Mouse (Mus musculus) spleen, postnatal 36 days (tissue): Measurements from ENCODE around the gene Ndufaf3.
A peak's percentile ranks its signal among the peaks of the same experiment; 100 is the strongest.
"Not testable (repeated sequence)": the region's sequence is repeated elsewhere in the genome, so short reads cannot be mapped to it uniquely, and the experiment has no call there.

Source experiments
- DNase-seq, 2 experiments: peaks; one replicate each; pipeline ENCODE4 v3.0.0; 2022; ENCODE audit warnings: low spot score in 2 of 2, mixed read lengths in 1 of 2

Ndufaf3 gene

GRCm38 (mm10) chr9:108566815-108567776 lies at the start of gene Ndufaf3:
TSS of gene Ndufaf3 (minus strand) at chr9:108567434.
- peak; percentile 94 to 96 for DNase-seq

GRCm38 (mm10) chr9:108611488-108611887 lies 44.3 kb upstream of the Ndufaf3 start:
- no peak for DNase-seq

DNA sequence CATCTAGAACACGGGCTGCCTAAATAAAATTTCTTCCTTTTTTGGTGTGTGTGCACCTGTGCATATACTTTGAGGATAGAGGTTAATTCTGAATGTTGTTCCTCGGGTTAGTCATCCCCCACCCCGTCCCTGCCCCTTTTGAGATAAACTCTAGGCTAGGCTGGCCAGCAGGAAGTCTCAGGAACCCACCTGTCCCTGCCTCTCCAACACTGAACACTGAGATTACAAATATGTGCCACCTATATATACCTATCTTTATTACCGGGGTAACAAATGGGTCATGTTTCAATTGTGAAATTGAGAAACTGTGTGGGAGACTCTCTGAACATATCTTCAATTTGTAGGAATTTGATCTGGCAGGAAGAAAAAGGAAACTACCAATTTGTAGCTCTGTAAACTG lies 41.7 kb upstream of the Ndufaf3 start:
- DNase-seq: no peak

DNA sequence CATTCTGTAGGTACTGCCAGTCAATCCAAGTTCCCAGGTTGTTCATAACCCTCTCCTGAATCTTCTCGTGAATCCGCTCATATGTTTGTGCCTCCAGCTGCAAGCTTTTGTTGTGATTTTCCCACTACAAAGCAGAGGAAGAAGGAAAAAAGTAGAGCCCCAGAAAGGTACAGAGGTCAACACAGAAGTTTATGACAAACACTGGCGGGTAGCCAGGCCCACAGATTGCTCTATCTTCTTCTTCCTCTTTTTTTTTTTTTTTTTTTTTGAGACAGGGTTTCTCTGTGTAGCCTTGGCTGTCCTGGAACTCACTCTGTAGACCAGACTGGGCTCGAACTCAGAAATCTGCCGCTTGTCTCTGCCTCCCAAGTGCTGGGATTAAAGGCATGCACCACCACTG lies 40.7 kb upstream of the Ndufaf3 start:
- not testable (repeated sequence) for DNase-seq

DNA sequence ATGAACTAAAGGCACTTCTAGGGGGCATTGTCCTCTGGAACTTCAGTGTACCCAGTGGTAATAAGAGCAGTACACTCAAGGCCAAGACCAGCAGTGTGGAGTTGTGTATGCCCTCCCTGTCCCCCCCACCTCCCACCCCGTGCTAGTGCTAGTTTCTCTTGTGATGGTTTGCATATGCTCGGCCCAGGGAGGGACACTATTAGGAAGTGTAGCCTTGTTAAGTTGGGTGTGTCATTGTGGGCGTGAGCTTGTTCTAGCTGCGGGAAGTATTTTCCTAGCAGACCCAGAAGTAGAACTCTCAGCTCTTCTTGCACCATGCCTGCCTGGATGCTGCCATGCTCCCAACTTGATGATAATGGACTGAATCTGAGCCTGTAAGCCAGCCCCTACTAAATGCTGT lies 34.8 kb upstream of the Ndufaf3 start:
- no peak for DNase-seq

- no peak for DNase-seq
Measured at GRCm38 (mm10) chr9:108600011-108600410, 32.8 kb upstream of the Ndufaf3 start.

DNA sequence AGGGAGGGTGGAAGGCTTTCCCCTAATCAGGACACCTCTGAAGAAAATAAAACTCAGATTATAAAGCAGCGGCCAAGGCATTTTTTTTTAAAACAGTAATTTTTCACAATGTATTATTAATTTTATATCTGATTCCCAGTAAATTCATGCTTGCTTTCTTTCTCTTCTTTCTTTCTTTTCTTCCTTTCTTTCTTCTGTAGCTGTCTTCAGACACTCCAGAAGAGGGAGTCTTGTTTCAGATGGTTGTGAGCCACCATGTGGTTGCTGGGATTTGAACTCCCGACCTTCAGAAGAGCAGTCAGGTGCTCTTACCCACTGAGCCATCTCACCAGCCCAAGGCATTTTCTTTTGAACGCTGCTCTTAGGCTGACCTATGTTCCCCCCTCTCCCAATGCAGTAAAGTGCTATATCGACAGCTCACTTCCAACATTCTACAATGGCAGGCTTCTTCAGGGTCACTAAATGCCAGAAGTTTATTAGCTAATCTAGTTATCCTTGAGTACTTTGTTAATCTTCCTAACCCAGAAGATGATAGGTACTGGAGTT lies 31.9 kb upstream of the Ndufaf3 start:
- no peak for DNase-seq

GRCm38 (mm10) chr9:108596998-108597764 lies 29.9 kb upstream of the Ndufaf3 start, which contains the start of gene P4htm:
TSS of gene P4htm (minus strand) at chr9:108597667.
- DNase-seq: peak; percentile 34 to 39

DNA sequence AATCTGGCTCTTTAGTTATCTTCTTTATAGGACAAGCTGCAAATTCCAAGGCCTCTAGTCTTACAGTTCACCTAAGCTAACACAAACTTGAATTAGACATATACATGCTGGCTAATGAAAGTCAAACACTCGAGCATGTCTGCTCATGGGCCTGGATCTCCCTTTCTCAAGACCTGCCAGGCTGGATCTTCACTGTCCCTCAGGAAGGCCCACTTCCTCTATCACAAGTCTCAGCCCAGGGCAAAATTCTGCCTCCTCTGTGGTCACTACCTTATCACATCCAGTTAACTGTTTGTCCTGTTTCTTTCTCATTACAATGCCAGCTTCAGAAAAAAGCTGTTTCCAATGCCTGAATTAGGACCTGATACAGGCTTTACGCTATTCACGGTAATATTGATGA lies 27.1 kb upstream of the Ndufaf3 start:
- DNase-seq: no peak

- no peak for DNase-seq
Measured at GRCm38 (mm10) chr9:108591462-108591861, 24.2 kb upstream of the Ndufaf3 start.

- DNase-seq: no peak
Measured at GRCm38 (mm10) chr9:108589229-108589628, 22.0 kb upstream of the Ndufaf3 start.

DNA sequence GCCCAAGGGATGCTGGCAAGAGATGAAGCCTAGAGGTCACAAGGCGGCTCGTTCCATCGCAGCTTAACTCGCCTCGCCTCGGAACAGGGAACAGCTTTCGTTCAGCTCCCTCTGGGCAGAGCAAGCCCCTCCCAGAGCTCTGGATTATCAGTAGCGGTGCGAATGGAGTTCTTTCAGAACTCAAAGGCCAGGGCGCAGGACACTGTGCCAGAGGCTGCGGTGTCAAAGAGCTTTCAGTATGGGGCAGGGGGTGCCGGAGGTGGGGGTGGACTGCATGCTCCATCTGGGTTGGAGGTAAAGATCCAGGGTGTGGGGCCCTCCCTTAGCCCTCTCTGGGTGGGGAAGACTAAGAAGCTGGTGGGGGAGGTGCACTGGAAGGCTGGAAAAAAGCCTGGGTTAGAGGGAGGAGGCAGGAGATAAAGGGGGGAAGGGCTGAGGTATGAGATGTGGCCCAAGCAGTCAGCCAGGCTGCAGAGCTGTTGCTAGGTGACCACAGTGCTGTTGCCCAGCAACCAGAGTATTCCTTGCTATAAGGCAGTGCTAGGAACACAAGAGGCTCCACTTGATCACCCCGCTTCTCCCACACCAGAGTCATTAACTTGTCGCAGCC lies 20.4 kb upstream of the Ndufaf3 start:
- DNase-seq: no peak

- DNase-seq: no peak
Measured at GRCm38 (mm10) chr9:108579344-108579690, 12.1 kb upstream of the Ndufaf3 start.

GRCm38 (mm10) chr9:108578545-108579343 lies 11.5 kb upstream of the Ndufaf3 start, which contains the start of gene Wdr6:
TSS of gene Wdr6 (minus strand) at chr9:108578739.
- DNase-seq: peak; percentile 95

GRCm38 (mm10) chr9:108577934-108578544 lies 10.8 kb upstream of the Ndufaf3 start:
- DNase-seq: peak; percentile 29 to 50

DNA sequence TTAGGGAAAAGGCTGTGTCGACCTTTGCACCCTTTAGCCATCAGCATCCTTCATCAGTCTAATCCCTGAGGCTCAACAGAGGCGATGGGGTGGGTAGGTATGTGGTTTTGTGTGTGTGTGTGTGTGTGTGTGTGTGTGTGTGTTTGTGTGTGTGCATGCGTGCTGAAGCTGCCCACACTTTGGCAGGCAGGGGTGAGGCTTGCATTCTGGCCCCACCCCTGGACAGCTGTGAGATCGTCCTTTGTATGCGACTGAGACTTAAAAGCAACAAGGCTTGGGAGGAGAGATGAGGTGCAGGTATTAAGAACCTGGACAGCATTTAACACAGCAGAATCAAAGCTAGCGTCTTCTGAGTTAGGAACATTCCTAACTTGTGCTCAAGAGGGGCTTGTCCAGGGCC lies 9.8 kb upstream of the Ndufaf3 start:
- no peak for DNase-seq

DNA sequence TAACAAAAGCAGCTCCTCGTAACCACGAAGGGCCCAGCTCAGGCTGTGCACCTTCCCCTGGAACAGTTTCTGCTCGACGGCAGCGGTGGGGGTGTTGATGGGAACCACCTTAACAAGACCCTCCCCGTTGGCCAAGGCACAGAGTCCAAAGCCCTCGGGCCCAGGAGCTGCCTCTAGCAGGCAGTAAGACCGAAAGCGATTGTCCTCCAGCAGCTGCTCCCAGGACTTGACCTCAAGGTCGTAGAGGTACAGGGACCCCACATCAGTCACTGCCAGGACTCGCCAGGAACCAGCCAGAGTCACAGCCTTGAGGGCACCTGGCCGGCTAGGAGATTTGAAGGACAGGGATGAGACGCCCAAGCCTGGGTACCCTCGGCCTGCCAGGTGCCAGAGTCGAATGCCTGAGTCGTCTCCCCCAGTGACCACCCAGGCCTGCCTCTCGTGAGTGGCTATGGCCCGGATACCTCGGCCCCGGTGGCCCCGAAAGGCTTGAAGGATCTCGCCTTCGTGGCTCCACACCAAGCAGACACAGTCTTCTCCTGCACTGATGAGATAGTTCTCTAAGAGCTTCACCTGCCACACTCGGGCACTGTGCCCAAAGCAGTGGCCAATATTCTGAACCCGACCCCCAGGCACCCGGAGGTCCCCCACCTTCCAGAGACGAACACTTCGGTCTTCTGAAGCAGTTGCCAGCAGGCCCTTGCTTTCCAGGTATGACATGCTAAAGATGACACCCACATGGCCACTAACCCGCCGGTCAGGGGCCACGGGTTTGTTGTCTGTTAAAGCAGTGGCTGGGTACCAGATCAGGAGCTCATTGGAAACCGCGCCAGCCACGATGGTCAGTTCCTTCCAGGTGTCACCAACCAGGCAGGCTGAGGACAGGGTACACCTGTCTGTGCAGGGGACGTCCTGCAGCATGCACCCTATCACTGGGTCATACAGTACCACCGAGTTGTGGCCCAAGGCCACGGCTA lies 8.4 kb upstream of the Ndufaf3 start:
- DNase-seq: no peak

- DNase-seq: no peak
Measured at GRCm38 (mm10) chr9:108574921-108575320, 7.7 kb upstream of the Ndufaf3 start.
